Mouse (Mus musculus): Measurements from ENCODE around the gene Jak1.

GRCm38 (mm10) chr4:101308166-101308565 lies 43.1 kb upstream of the Jak1 start:
- TF ChIP-seq CTCF (conservative IDR thresholded peaks at IDR 0.05; ENCODE audit: insufficient read depth, insufficient read length, low read depth, low read length) (no peak), POLR2A (IDR thresholded peaks at IDR 0.05; ENCODE audit: low read depth, low read length) (no peak)

Measured in kidney, adult 2 months (tissue).